Mouse (Mus musculus) gastrocnemius, postnatal 10 days (tissue): Measurements from ENCODE around the gene Cyp4x1. TPM values are rescaled to one million over a fixed set of nuclear protein-coding genes. Genes with fewer than 3 reads are reported as not detected.
"Not testable (repeated sequence)": the region's sequence is repeated elsewhere in the genome, so short reads cannot be mapped to it uniquely, and the experiment has no call there.

ENCODE experiments used
- DNase-seq: peaks from one replicate; pipeline ENCODE4 v3.0.0; 2021; ENCODE audit warnings: mixed read lengths
- long read RNA-seq, 2 experiments: library from polyadenylated mRNA; stranded (forward); transcript quantifications; one replicate each; pipeline ENCODE4 v2.0.0; 2021
- total RNA-seq, 2 experiments: library from RNA; stranded (reverse); gene quantifications; 2 replicates each; pipeline ENCODE4 v1.2.3; 2021

Gene Cyp4x1
- under 1 TPM in 1 of 2 experiments, not detected in 1; 0.07 TPM for total RNA-seq
- long read RNA-seq, experiment 1: 0 reads
- long read RNA-seq, experiment 2: 0 reads

DNA sequence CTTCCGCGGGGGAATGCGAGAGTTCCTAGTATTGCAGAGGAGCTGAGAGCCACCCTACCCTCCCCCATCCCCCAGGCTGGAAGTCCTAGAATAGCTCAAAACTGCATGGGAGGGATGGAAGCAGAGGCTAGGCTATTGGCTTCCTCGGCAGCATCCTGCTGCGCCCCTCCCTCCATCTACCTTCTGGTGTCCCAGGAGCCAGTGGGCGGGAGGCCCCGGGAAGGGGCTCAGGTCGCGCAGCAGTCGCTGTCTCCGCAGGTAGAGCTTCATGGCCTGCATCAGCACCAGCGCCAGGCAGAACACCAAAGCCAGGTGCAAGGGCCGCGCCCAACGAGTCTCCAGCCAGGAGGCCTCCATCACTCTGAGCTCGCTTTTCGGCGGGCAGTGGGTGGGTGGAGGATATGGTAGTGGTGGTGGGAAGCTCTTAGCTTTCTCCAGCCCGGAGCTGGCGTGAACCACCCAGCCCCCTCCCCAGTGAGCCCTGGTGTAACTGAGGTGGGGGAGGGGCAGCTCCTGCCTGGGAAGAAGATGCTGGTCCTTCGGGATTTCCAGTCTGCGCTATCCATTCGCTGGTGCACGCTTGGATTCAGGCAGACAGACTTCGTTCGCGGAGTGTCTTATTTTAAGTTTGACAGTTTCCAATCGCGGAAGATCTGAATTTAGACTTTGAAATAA lies at the start of gene Cyp4x1:
Cyp4x1 (minus strand) TSS at position 661 of the 675 bp plus-strand sequence.
- DNase-seq: no peak

DNA sequence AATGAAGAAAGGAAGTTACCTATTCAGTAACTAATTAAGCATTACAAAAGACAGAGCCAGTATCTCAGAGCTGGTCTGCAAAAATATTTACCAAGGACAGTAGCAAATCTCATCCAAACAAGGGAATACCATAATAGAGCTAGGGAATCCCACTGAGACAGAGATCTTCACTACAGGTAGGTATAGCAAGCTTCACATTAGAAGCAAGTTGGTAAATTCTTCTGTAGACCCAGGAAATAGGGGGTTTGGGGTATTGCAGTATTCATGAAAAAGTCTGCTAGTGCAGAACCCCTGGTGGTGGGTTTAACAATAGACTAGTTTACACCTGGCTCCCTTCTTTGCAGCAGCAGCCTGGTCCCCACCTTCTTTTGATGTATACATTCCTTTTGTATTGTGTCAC lies 42.1 kb upstream of the Cyp4x1 start:
- not testable (repeated sequence) for DNase-seq

DNA sequence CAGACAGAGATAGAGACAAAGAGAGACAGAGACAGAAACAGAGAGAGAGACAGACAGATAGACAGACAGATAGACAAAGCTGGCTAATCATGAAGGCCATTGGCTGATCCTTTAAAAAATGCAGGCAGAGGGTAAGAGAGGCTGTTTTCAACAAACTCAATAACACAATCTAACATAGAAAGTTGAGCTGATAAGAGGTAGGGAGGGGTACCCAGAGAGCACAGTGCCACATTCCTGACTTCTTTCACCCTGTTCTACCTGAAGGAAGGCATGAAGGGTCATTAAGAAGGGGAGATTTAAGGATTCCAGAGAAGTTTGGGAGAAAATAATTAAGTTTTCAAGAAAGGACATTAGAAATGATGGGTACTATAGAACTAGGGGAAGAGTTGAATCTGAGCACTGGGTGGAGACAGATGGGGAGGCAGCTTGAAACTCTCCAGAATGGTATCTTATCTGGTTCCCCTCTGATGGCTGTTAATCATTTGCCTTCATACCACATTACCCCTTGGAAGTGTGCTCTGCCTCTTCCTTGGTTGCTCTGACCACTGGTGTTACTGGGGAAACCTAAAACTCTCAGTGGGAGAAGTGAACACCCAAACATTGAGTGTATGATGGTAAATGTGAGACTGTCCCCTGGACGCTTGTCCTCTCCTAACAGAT lies 40.7 kb upstream of the Cyp4x1 start:
- no peak for DNase-seq

DNA sequence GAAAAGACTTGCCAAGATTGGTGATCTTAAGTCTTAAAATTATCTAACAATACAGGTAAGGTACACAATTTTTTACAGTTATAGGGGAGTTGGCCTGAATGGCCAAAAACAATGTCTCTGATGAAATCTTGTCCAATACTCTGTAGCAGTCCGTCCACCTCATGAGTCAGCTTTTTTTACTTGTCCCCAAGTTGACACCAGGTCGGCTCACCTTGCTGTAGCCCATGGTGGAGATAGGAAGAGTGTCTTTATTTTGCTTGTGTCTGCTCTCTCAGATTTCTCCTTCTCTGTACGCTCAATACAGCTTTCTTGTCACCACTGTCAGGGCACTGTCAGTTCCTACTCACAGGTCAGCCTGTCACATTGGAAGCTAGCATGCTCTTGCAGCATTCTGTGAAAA lies 24.9 kb upstream of the Cyp4x1 start:
- not testable (repeated sequence) for DNase-seq

DNA sequence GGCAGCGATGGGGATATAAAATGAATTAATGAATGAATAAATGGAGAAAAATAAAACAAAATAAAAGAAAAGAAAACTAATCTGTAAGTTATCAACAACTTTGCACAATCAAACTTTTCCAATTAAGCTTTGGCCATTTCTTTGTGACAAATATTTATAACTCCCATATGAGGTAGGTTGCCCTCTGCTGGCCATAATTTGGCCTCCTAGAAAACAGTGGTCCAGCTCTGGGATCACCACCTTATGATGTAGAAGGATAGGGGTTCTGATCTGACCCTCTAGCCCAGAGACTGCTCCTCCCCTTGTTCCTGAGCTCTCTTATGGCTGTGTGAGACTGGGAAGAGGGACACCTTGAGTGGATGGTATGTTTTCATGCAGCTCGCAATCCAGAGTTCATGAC lies 20.6 kb upstream of the Cyp4x1 start:
- no peak for DNase-seq

DNA sequence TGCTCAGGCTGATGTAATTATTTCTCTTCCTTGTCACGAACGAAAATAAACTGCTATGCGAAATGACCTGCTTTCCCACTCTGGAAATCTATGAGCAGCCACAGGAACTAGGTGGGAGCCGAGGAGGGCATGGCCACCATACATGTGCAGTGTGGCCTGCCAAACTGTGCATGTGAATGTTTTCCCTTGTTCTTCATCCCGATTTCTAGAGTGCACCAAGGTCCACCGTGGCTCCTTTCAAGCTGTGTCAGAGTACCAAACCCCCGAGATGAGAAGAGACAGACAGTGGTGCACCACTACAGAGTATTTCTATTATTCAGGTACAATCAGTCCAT lies 182 bp upstream of the Cyp4x1 start:
- no peak for DNase-seq

DNA sequence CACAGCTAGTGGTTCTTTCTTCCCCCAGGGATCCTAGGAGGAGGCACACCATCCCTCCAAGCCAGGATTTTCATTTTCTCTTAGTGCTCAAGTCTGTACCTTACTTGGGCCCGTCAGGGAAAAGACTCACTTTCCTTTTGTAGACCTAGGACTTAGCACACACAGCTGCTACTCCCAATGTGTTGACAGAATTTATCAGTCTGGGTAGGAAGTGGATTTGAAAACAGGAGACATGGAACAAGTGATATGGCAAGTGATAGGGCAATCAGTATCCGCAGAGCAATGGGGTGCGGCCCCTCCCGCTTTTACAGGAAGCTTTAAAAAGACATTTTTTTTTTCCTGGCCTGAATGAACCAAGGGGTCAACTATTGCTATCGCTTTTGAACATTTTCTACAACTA lies 996 bp downstream of the Cyp4x1 start:
- DNase-seq: no peak

DNA sequence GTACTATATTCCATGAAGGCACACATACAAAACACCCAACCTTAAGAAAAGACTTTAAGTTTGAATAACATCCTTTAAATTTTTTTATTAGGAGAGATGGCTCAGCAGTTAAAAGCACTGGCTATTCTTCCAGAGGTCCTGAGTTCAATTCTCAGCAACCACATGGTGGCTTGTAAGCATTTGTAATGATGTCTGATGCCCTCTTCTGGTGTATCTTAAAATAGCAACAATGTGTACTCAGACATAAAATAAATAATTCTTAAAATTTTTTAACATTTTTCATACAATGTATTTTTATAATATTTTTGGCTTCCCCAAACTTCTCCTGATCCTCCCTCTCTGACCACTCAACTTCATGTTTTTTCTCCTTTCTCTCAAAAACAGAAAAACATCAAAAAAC lies 9.4 kb downstream of the Cyp4x1 start:
- no peak for DNase-seq

DNA sequence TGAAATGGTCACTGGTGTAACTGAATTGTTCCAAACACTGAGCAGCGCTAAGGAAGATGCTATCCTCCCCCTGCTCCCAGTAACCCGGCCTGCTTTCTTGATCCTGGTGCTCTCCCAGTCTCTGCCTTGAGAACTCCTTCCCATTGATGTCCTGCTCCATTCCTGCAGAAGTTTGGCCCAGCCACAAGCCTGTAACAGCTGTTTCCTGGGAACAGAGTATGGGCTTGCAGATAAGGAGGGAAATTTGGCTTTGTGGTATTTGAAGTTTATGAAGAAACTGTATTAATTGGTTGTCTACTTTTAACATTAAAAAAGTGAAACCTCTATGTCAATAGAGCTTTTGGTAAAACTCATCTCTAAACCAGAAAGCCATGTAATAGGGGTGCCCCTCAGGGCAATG lies 10.6 kb downstream of the Cyp4x1 start:
- DNase-seq: no peak

DNA sequence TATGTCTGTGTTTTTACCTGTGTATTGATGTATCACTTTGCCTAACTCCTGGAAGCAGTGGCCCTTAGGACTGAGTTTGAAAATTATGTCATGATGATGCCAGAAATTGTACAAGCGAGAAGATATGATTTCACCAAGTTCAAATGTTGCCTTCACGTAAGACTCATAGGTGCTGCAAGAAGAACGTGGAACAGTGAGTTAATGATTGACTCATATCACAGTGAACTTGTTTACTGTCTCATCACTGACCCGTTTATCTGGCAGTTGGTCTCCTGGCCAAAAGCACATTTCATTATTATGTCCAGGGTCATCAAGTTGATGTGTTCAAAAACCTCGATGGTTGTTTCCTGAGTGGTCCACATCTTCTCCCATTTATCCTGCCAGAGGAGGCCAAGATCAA lies 12.5 kb downstream of the Cyp4x1 start:
- no peak for DNase-seq

DNA sequence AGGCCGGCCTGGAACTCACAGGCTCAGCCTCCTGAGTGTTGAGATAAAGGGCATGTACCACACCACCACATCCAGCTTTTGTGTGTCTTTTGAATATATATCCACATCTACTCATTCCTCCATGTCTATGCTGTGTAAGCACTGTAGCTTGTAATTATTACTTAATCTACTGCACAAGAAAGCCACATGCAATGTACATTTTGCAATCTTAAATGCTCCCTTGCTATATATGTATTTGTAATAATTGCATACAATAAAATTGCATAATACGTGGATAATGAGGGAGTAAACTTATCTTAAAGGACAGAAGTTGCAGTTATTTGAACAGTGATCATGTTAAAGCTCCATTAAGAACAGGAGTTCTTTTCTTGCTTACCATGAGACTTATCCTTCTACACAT lies 12.9 kb downstream of the Cyp4x1 start:
- no peak for DNase-seq

DNA sequence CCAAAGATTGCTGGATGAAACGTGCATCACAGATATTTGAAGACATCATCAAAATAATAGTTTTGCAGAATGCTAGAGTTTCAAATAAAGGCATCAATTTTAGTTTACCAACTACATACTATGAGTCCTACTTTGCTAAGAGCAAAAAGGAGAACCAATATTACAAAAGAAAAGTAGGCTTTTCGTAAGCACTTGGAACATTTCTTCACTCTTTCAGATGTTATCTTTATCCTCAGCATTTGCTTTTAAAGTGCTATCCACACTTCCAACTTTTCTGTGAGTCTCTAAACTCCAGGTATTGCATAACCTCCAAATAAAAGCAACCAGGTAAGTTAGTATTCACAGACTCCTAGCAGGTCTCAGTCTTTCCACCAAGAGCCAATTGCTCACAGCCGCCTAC lies 14.4 kb downstream of the Cyp4x1 start:
- no peak for DNase-seq

DNA sequence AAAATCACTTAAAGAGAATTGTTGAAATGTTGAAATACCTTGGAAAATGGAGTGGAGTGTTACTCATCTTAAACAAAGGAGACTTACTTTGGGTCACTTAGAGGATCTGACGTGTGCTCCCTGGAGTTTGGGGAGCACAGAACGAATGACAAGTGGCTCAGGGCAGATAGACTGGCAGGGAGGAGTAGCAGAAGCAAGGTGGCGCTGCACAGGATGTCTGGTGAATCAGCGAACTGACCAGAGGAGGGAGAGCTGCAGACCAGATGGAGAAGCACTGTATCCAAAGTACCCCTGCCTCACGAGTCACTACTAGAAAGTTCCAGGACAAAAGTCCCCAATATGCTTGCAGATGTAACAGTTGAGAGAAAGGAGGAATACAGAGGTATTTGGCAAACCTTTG lies 20.8 kb downstream of the Cyp4x1 start:
- DNase-seq: no peak

DNA sequence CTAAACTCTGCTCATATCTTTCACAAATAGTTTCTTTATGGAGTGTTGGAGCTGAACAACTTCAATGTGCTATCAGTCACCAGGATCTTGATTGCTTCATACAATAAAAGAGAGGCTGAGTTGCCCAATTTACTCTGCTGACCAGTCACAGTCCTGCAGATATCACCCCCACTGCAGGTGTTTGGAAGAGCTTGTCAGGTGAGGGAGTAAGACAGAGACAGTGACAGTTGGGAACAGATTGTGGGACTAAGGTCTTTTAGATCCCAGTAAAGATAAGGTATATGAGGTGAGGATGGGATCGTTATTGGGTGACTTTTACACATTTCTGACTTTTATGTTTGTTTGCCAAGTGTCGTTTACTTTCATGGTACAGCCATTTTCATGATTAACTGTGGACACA lies 22.9 kb downstream of the Cyp4x1 start:
- DNase-seq: no peak

DNA sequence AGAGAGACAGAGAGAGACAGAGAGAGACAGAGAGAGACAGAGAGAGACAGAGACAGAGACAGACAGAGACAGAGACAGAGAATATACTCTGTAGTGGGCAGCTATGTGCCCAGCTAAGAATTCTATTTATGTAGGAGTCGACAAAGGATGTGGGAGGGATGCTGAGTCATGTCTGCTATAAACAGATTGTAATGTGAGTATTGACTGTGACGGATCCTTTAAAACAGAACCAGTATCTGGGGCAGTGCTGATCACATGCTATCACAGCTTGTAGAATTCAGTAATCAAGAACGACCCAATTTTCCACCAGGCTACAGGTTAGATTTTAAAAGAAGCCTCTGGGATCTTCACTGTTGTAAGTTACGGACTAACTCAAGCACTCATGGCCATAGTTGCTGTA lies 30.6 kb downstream of the Cyp4x1 start:
- no peak for DNase-seq

DNA sequence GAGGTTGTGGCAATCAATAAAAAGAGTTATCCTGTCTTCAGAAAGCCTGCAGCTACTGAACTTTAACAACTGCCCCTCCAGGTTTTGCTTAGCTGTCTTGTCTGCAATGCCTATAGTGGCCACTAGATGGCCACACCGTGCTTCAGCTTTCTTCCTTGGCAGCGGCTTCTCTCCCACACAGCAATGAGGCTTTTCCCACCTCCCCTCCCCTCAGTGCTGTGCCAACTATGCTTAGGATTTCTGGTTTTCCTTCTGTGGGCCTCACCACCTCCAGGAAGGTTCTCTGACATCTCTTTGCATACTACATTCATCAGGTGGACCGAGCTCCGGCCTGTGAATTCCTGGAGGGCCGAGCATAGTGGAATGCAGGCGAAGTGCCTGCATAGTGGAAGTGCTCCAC lies 32.4 kb downstream of the Cyp4x1 start:
- DNase-seq: peak; percentile 48

DNA sequence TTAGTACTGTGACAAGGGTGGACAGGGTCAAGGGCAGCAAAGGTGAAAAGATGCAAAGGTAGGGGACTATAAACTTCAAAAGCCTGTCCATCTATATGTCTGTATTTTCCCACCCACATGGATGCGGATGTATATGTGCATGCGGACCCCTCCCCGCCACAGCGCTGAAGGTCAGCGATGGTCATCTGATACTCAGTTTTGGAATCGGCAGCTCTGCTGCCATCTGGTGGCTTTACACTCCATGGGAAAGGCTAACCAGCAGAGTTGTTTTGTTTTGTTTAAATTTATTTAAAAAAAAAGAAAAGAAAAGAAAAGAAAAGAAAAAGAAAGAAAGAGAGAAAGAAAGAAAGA lies 37.0 kb downstream of the Cyp4x1 start:
- DNase-seq: no peak

DNA sequence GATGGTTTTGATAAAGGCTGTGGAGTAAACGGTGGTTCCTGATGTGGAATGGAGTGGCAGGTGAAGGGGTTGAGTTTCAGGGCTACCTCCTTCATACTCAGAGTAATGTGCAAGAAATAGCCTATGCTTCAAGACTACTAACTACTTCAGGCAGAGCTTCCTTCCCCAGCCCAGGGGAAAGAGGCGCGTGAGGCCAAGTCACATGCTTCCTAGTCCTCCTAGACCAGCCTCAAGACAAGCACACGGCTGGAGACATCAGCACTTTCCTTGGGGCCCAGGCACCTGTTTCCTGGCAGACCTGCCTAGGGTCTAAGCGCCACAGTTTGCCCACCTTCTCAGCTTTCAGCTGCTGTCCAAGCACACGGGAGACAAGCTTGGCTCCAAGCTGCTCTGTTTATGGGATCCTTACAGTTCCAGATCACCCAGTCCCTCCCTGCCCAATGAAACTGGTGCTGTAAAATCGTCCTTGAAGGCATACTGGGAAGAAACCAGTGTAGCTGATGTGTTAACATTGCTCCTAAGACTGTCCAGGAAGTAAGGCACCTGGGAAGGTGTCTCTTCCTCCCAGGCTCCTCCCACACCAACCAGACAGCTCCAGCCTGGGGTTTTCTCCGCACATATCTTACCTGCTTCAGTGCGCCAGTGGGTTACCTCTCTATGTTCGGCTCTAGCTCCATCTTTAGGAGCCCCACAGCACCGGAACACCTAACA lies 37.5 kb downstream of the Cyp4x1 start:
- no peak for DNase-seq

DNA sequence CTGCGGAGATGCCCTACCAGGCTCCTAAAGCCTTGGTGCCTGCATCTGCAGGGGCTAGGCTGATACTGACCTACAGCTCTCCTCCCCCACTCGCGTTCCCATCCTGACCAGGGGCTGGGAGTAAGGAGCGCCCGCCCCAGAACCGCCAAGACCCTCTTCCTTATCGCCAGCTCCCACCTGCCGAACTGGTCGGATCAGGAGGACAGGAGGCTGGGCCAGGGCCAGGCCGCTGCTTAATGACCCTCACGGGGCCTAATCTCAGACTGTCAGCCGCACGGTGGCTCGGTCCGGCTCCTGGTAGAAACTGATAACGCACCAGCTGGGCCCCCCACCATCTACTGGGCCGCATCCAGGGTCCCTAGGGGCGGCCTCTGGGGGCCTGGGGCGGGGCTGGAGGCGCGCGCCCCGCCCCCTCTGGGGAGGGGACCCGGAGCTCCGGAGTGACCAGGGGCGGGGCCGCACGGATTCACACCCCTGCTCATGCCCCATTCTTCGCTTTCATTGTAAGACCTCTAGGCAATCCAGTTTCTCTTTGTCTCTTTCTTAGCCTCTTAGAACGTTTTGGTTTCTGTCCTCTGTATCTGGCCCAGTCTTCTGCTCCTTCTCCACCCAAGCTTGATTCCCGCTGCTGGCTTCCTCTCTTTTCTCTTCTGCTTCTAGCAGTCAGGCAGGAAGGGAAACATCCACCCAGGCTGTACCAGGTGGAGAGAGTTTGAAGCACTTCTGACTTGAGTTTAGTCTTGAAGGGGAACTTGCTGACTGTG lies 38.2 kb downstream of the Cyp4x1 start:
- DNase-seq: no peak

DNA sequence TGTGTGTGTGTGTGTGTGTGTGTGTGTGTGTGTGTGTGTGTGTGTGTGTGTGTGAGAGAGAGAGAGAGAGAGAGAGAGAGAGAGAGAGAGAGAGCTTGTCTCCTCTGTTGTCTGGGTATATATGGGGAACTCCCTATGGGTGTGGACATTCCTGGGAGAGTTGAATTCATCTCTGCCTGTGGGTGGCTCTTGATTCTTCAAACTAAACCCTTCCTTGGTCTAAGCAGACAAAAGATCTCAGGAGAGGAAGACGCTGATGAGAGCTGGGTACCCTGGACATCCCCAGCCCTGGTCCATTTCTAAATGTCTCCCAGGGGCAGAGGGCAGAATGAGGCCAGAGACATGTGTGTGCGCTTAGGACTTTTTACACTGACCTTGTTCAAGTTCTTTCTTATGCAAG lies 40.0 kb downstream of the Cyp4x1 start:
- no peak for DNase-seq

DNA sequence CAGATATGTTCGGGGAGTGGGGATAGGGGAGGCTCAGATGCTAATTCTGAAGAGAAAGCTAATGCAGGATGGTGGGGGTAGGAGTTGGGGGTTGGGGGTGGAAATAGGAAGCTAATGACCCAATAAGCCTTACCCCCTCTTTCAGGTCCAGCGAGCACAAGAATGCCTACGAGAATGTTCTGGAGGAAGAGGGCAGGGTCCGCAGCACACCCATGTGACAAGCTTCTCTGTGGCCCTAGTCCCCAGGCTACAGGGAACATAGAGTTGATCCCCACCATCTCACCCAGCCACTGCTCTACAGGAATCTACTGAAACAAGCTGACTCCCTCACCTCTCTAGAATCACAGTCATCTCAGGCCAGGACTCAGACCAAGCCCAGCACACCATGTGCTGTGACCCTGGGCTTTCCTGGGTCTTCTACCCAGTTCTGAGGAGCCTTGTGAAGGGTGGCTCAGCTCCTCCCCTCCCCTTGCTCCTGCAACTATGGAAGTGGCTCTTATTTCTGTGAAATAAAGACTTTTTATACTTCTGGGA lies 40.7 kb downstream of the Cyp4x1 start:
- DNase-seq: no peak

DNA sequence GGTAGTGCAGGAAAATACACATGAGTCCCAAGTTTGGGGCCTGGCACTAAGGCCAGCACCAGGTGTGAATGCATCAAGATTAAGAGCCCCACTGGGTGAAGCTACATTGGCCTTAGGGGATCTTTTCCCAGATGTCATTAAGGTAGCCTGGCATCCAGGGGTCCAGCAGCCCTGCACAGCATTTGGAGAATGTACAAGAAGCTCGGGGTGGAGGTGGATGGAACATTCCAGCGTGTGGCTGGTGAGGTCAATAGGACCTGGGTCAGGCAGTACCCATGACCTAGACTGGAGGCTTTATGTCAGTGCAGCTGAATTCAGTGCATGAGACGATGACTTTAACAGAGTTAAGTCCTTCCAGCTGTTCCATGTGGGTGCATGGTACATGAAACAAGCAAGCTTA lies 42.3 kb downstream of the Cyp4x1 start:
- no peak for DNase-seq

DNA sequence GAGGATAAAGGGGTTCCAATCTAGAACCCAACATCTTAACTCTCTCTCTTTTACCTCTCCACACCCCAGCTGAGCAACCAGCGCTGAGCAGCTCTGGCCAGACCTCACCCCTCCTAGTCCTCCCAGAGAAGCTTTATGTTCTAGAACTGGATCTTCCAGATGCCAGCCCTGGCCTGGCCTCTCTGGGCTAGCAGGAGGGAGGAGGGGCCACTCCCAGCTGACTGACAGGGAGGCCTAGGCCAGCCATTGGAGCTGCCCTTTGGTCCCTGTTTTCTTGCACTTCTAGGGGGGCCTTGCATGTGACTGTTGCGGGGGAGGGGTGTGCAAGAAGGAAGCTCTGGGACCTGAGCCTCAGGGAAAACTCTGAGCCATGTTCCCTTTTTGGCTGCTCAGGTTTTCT lies 43.5 kb downstream of the Cyp4x1 start:
- DNase-seq: no peak
